Mouse (Mus musculus): ENCODE results near the gene Agfg2. TPM values are rescaled to one million over a fixed set of nuclear protein-coding genes. Genes with fewer than 3 reads are reported as not detected.

The Agfg2 gene
- polyA plus RNA-seq, 2 experiments: 13.4 to 16.3 TPM

DNA sequence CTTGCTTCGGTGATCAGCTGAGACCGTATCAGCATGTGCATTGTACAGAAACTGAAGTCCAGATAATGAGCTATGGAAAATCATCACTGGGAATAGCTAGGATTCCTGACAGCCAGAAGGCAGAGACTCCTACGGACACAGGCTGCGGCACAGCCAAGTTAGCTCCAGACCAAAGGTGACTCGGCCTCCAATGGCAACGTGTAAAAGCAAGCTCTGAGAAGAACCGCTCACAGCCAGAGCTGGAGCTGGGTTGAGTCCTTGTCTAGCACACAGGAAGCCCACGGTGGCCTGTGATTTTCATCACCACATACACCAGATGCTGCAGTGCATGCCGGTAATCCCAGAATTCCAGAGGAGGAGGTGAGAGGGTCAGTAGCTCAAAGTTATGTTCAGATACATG is 6.0 kb upstream of the Agfg2 start:
- 60% methylated on average over 9 of the region's 9 CpGs for WGBS
- H3K4me2 ChIP-seq (replicated peaks; ENCODE audit: low read depth, low read length, severe bottlenecking): no peak overlapping the region
- no peak overlapping the region for H3K27ac ChIP-seq (replicated peaks; ENCODE audit: low read depth, low read length)
- H3K4me1 ChIP-seq (ENCODE audit: control insufficient read depth, insufficient read depth, low read length): no peaks in the 10 kb centered on the region
- no peak overlapping the region for H3K4me3 ChIP-seq (replicated peaks; ENCODE audit: low read length)
- H3K27me3 ChIP-seq (ENCODE audit: control insufficient read depth, insufficient read depth, low read length): no peaks in the 10 kb centered on the region
- DNase-seq (ENCODE audit: low spot score) (no peak), ATAC-seq (ENCODE audit: low FRiP score, low read depth) (no peak)
- H3K36me3 ChIP-seq (ENCODE audit: control insufficient read depth, insufficient read depth, low read length): no peaks in the 10 kb centered on the region
- no peak for TF ChIP-seq POLR2A (IDR thresholded peaks at IDR 0.05; ENCODE audit: borderline replicate concordance, extremely low read depth, insufficient read depth, insufficient read length)
- no peaks in the 10 kb centered on the region for H3K9me3 ChIP-seq (ENCODE audit: control insufficient read depth, low read length)
- H3K9ac ChIP-seq (ENCODE audit: low read depth, low read length, severe bottlenecking): no peak overlapping the region

DNA sequence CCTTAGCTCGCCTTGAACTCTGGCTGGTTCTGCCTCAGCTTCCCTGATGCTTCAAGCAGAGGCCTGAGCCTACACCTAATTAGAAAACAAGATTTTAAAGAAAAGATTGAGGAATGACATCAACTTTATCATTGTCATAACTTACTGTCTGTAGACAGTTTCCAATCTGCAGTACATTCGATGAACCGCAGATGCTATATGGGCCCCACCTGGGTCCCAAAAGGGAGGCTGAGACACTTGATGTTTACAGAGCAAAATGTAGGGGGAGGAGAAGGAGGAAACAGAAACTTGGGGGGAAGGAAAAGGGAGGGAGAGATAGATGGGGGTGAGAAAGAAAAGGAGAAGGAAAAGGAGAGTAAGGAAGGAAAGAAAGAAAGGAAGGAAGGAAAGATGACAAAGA is 5.4 kb upstream of the Agfg2 start:
- no peaks in the 10 kb centered on the region for H3K9me3 ChIP-seq (ENCODE audit: control insufficient read depth, low read length)
- ATAC-seq (ENCODE audit: low FRiP score, low read depth) (no peak), DNase-seq (ENCODE audit: low spot score) (no peak)
- H3K36me3 ChIP-seq (ENCODE audit: control insufficient read depth, insufficient read depth, low read length): no peaks in the 10 kb centered on the region
- H3K27me3 ChIP-seq (ENCODE audit: control insufficient read depth, insufficient read depth, low read length): no peaks in the 10 kb centered on the region
- H3K4me2 ChIP-seq (replicated peaks; ENCODE audit: low read depth, low read length, severe bottlenecking): no peak overlapping the region
- no peaks in the 10 kb centered on the region for H3K4me1 ChIP-seq (ENCODE audit: control insufficient read depth, insufficient read depth, low read length)
- 78% methylated on average over 3 of the region's 3 CpGs for WGBS
- H3K27ac ChIP-seq (replicated peaks; ENCODE audit: low read depth, low read length): no peak overlapping the region
- H3K4me3 ChIP-seq (replicated peaks; ENCODE audit: low read length): no peak overlapping the region
- no peak for TF ChIP-seq POLR2A (IDR thresholded peaks at IDR 0.05; ENCODE audit: borderline replicate concordance, extremely low read depth, insufficient read depth, insufficient read length)
- H3K9ac ChIP-seq (ENCODE audit: low read depth, low read length, severe bottlenecking): no peak overlapping the region

DNA sequence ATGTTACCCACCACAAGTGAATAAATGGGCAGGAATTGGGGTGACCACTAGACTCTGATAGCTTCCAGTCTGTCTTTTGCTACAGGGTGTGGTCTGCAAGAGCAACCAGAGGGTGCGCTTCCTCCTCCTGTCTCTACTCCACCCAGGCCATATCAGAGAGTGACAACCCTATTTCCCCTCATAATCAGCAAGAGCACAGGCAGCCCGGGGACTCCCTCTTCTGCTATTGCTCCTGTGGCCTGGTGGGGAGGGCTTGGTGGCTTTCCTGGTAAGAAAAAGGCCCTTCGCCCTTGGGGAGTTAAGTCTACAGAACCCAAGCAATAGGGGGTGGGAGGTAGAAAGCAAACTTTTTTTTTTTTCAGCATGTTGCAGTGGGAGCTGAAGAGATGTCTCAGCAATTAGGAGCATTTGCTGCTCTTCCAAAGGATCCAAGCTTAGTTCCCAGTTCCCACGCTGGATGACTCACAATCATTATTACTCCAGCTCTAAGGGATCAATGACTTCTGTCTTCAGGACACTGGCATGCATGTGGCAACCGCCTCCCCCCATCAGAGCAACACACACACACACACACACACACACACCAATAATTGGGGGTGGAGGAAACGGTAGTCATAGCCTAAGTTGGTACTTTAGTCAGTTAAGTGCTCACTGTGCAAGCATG is 1.7 kb upstream of the Agfg2 start:
- no peak overlapping the region for H3K9ac ChIP-seq (ENCODE audit: low read depth, low read length, severe bottlenecking)
- H3K27ac ChIP-seq (replicated peaks; ENCODE audit: low read depth, low read length): no peak overlapping the region
- no peaks in the 10 kb centered on the region for H3K9me3 ChIP-seq (ENCODE audit: control insufficient read depth, low read length)
- DNase-seq (ENCODE audit: low spot score) (no peak), ATAC-seq (ENCODE audit: low FRiP score, low read depth) (no peak)
- peaks cover 10% of the 10 kb centered on the region for H3K4me1 ChIP-seq (ENCODE audit: control insufficient read depth, insufficient read depth, low read length)
- 79% methylated on average over 6 of the region's 6 CpGs for WGBS
- TF ChIP-seq POLR2A (IDR thresholded peaks at IDR 0.05; ENCODE audit: borderline replicate concordance, extremely low read depth, insufficient read depth, insufficient read length): no peak
- H3K4me2 ChIP-seq (replicated peaks; ENCODE audit: low read depth, low read length, severe bottlenecking): no peak overlapping the region
- H3K27me3 ChIP-seq (ENCODE audit: control insufficient read depth, insufficient read depth, low read length): no peaks in the 10 kb centered on the region
- no peaks in the 10 kb centered on the region for H3K36me3 ChIP-seq (ENCODE audit: control insufficient read depth, insufficient read depth, low read length)
- H3K4me3 ChIP-seq (replicated peaks; ENCODE audit: low read length): no peak overlapping the region

DNA sequence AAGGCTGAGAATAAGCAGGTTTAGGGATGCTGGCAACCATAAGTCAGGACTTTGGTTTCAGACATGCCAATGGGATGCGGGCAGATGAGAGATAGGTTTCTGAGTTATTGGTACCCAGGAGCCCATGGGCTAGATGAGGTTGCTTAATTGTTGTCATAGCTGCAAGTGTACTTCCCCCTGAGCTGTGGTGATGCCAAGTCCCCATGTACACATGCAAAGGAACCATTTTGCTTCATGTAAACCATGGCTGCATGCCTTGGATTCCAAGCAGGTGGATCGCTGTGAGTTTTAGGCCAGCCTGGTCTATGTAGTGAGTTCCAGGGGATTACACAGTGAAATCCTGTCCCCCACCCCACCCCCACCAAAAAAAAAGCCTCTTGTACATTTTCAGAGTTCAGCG is 1.1 kb upstream of the Agfg2 start:
- Histone ChIP-seq H3K4me3 (replicated peaks; ENCODE audit: low read length) (no peak overlapping the region), H3K9ac (ENCODE audit: low read depth, low read length, severe bottlenecking) (no peak overlapping the region), H3K27ac (replicated peaks; ENCODE audit: low read depth, low read length) (no peak overlapping the region), H3K4me2 (replicated peaks; ENCODE audit: low read depth, low read length, severe bottlenecking) (no peak overlapping the region), H3K9me3 (ENCODE audit: control insufficient read depth, low read length) (no peaks in the 10 kb centered on the region), H3K4me1 (ENCODE audit: control insufficient read depth, insufficient read depth, low read length) (peaks cover 10% of the 10 kb centered on the region), H3K36me3 (ENCODE audit: control insufficient read depth, insufficient read depth, low read length) (no peaks in the 10 kb centered on the region), H3K27me3 (ENCODE audit: control insufficient read depth, insufficient read depth, low read length) (no peaks in the 10 kb centered on the region)
- DNase-seq (ENCODE audit: low spot score): no peak
- 88% methylated on average over 3 of the region's 3 CpGs for WGBS
- TF ChIP-seq POLR2A (IDR thresholded peaks at IDR 0.05; ENCODE audit: borderline replicate concordance, extremely low read depth, insufficient read depth, insufficient read length): no peak
- ATAC-seq (ENCODE audit: low FRiP score, low read depth): no peak

DNA sequence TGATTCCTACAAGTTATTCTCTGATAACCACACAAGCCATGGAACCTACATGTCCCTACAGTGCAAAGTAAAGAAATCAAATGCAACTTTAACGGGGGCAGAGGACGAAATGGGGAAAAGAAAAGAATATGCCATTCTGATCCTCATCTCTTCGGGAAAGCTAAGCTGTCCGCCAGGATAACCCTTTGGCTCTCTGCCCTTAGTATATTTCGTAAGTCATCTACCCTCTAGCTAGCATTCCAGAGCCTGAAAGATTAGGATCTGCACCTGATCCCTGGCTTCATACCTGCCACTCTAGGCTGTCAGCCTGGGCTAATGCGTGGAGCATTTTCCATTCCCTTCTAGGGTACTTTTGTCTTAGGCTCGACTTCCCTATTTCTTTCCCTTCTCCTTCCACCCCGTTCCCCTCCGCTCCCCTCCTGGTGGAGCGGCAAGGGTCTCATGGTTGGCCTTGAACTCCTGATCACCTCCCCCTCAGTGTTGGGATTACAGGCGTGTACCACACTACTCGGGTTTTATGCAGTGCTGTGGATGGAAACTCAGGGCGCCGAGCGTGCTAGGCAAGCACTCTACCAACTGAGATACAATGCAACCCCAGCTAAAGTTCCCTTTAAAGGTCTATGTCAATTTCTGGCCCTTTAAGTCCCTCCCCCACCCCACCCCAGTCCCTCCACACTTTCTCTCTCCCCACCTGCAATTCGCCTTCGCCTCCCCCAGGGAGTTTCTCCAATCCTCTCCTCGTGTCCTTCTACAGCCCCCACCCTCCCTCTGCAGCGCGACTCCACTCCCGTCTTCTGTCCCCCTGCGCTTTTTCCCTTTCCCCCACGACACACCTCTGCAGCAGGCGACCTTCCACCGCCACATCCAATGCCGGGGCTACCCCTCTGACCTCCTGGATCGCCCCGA is 885 bp downstream of the Agfg2 start:
- H3K9ac ChIP-seq (ENCODE audit: low read depth, low read length, severe bottlenecking): peak overlapping the region; percentile 63
- no peak for TF ChIP-seq POLR2A (IDR thresholded peaks at IDR 0.05; ENCODE audit: borderline replicate concordance, extremely low read depth, insufficient read depth, insufficient read length)
- H3K27ac ChIP-seq (replicated peaks; ENCODE audit: low read depth, low read length): no peak overlapping the region
- no peaks in the 10 kb centered on the region for H3K9me3 ChIP-seq (ENCODE audit: control insufficient read depth, low read length)
- peak overlapping the region; percentile 96 for H3K4me2 ChIP-seq (replicated peaks; ENCODE audit: low read depth, low read length, severe bottlenecking)
- 14% methylated on average over 28 of the region's 28 CpGs for WGBS
- H3K4me3 ChIP-seq (replicated peaks; ENCODE audit: low read length): peak overlapping the region; percentile 71
- ATAC-seq (ENCODE audit: low FRiP score, low read depth): no peak
- H3K27me3 ChIP-seq (ENCODE audit: control insufficient read depth, insufficient read depth, low read length): no peaks in the 10 kb centered on the region
- peaks cover 10% of the 10 kb centered on the region for H3K4me1 ChIP-seq (ENCODE audit: control insufficient read depth, insufficient read depth, low read length)
- no peaks in the 10 kb centered on the region for H3K36me3 ChIP-seq (ENCODE audit: control insufficient read depth, insufficient read depth, low read length)
- DNase-seq (ENCODE audit: low spot score): no peak

All from limb, embryonic 14.5 days (tissue).